Mouse (Mus musculus) small intestine, adult 2 months (tissue): ENCODE results near the gene Cep95. TPM values are rescaled to one million over a fixed set of nuclear protein-coding genes. Genes with fewer than 3 reads are reported as not detected.
"Not testable (repeated sequence)": the region's sequence is repeated elsewhere in the genome, so short reads cannot be mapped to it uniquely, and the experiment has no call there.

Experiments used
- H3K27ac ChIP-seq: fragments of 200-500 bp; 2 replicates; pipeline ENCODE4 v1.5.1; 2012; ENCODE audit warnings: low read depth, low read length, control low read depth, inconsistent platforms; ENCODE audit not compliant: insufficient read depth
- H3K27me3 ChIP-seq: fragments of 200-500 bp; 2 replicates; pipeline ENCODE4 v1.6.1; 2012; ENCODE audit warnings: mild to moderate bottlenecking, moderate library complexity, low read length, inconsistent platforms; ENCODE audit not compliant: control insufficient read depth, insufficient read depth
- H3K36me3 ChIP-seq: fragments of 200-500 bp; 2 replicates; pipeline ENCODE4 v1.6.1; 2012; ENCODE audit warnings: mild to moderate bottlenecking, low read length, control low read depth, inconsistent platforms; ENCODE audit not compliant: control insufficient read depth, insufficient read depth
- H3K4me1 ChIP-seq: fragments of 200-500 bp; 2 replicates; pipeline ENCODE4 v1.6.1; 2012; ENCODE audit warnings: low read length, inconsistent platforms, mixed read lengths; ENCODE audit not compliant: control insufficient read depth, insufficient read depth, insufficient read length
- H3K4me3 ChIP-seq: fragments of 200-500 bp; 2 replicates; pipeline ENCODE4 v1.5.1; 2012; ENCODE audit warnings: low read depth, mild to moderate bottlenecking, control low read depth, inconsistent platforms, low read length, moderate library complexity
- CTCF ChIP-seq: fragments of 200-500 bp; IDR thresholded peaks from 2 replicates; pipeline ENCODE4 v1.5.1; 2012; ENCODE audit warnings: low read depth, mild to moderate bottlenecking, control low read depth, inconsistent platforms, low read length, moderate library complexity, mixed read lengths; ENCODE audit not compliant: insufficient replicate concordance, insufficient read length; ENCODE audit errors: extremely low read depth
- POLR2A ChIP-seq: fragments of 200-500 bp; IDR thresholded peaks from 2 replicates; pipeline ENCODE4 v1.6.1; 2012; ENCODE audit warnings: low read depth, mild to moderate bottlenecking, control low read depth, inconsistent platforms, low read length, moderate library complexity
- WGBS: fragments of 180-500 bp; shearing (Covaris S2); methylation state at CpG from one replicate; pipeline ENCODE4 v1.1.7; 2018; 5-methylcytosine and 5-hydroxymethylcytosine counted together
- polyA plus RNA-seq: library from polyadenylated mRNA; depleted of rRNA; stranded (reverse); fragments of >200 nt; gene quantifications from 2 replicates; pipeline ENCODE4 v1.2.3, GENCODE M21; 2012; rRNA removed

Gene Cep95
- 0.37 and 0.95 TPM in 2 replicates for polyA plus RNA-seq

- peak within 1 kb of the TSS; percentile 98 for H3K27ac ChIP-seq
- peaks cover 2% of the 10 kb centered on the region; the same call in 1 of the 2 replicates for H3K4me1 ChIP-seq
- H3K27me3 ChIP-seq: no peaks in the 10 kb centered on the region
- TF ChIP-seq POLR2A (peak; percentile 41; the same call in 1 of the 2 replicates), CTCF (no peak)
- H3K4me3 ChIP-seq: peak within 1 kb of the TSS; percentile 82
- H3K36me3 ChIP-seq: peaks cover 33% of the 10 kb centered on the region
- under 1% methylated on average over 58 of the region's 58 CpGs for WGBS
These were observed at the start of gene Cep95, which contains the start of gene Ddx5 for GRCm38 (mm10) chr11:106788775-106789459. Cep95 (plus strand) TSS chr11:106789252. Ddx5 (minus strand) TSS chr11:106789185.

GRCm38 (mm10) chr11:106740724-106741123 lies 48.3 kb upstream of the Cep95 start:
- not testable (repeated sequence) for H3K4me1 ChIP-seq, H3K27me3 ChIP-seq, H3K36me3 ChIP-seq, H3K27ac ChIP-seq, H3K4me3 ChIP-seq
- WGBS: 93% methylated on average over 5 of the region's 8 CpGs

GRCm38 (mm10) chr11:106741232-106741631 lies 47.8 kb upstream of the Cep95 start:
- 88% methylated on average over 6 of the region's 6 CpGs for WGBS
- H3K27me3 ChIP-seq: no peaks in the 10 kb centered on the region
- no peak for TF ChIP-seq CTCF
- TF ChIP-seq POLR2A: no peak

GRCm38 (mm10) chr11:106741826-106742225 lies 47.2 kb upstream of the Cep95 start:
- TF ChIP-seq POLR2A: no peak
- no peak for TF ChIP-seq CTCF
- H3K36me3 ChIP-seq: no peaks in the 10 kb centered on the region
- H3K27me3 ChIP-seq: no peaks in the 10 kb centered on the region
- WGBS: 92% methylated on average over 3 of the region's 3 CpGs
- H3K4me3 ChIP-seq: no peak overlapping the region
- no peak overlapping the region for H3K27ac ChIP-seq
- H3K4me1 ChIP-seq: no peaks in the 10 kb centered on the region

More at GRCm38 (mm10) chr11:106741232-106741631, 47.8 kb upstream of the Cep95 start:
- no peak overlapping the region for H3K27ac ChIP-seq
- H3K36me3 ChIP-seq: no peaks in the 10 kb centered on the region
- H3K4me1 ChIP-seq: no peaks in the 10 kb centered on the region
- no peak overlapping the region for H3K4me3 ChIP-seq

- Histone ChIP-seq H3K4me1 (no peaks in the 10 kb centered on the region), H3K27ac (no peak overlapping the region), H3K27me3 (no peaks in the 10 kb centered on the region), H3K36me3 (no peaks in the 10 kb centered on the region), H3K4me3 (no peak overlapping the region)
- WGBS: 39% methylated on average over 6 of the region's 6 CpGs
- TF ChIP-seq CTCF (no peak), POLR2A (no peak)
These were observed 46.6 kb upstream of the Cep95 start for GRCm38 (mm10) chr11:106742388-106742841.

GRCm38 (mm10) chr11:106744949-106745348 lies 44.1 kb upstream of the Cep95 start:
- Histone ChIP-seq H3K27me3 (no peaks in the 10 kb centered on the region), H3K4me1 (no peaks in the 10 kb centered on the region), H3K36me3 (no peaks in the 10 kb centered on the region), H3K4me3 (no peak overlapping the region), H3K27ac (no peak overlapping the region)
- TF ChIP-seq CTCF: no peak
- no peak for TF ChIP-seq POLR2A
- WGBS: 91% methylated on average over 5 of the region's 5 CpGs

- peak overlapping the region; percentile 59 for H3K27ac ChIP-seq
- not testable (repeated sequence) for H3K4me1 ChIP-seq, H3K36me3 ChIP-seq, H3K27me3 ChIP-seq
- 90% methylated on average over 7 of the region's 7 CpGs for WGBS
- H3K4me3 ChIP-seq: peak overlapping the region; percentile 49
These were observed 39.4 kb upstream of the Cep95 start for GRCm38 (mm10) chr11:106749557-106750120.
